Mouse (Mus musculus): ENCODE data around the gene Lcn12. TPM values are rescaled to one million over a fixed set of nuclear protein-coding genes. Genes with fewer than 3 reads are reported as not detected.

Lcn12 gene
- polyA plus RNA-seq, 1 experiment from 2014 or later, result not detected

DNA sequence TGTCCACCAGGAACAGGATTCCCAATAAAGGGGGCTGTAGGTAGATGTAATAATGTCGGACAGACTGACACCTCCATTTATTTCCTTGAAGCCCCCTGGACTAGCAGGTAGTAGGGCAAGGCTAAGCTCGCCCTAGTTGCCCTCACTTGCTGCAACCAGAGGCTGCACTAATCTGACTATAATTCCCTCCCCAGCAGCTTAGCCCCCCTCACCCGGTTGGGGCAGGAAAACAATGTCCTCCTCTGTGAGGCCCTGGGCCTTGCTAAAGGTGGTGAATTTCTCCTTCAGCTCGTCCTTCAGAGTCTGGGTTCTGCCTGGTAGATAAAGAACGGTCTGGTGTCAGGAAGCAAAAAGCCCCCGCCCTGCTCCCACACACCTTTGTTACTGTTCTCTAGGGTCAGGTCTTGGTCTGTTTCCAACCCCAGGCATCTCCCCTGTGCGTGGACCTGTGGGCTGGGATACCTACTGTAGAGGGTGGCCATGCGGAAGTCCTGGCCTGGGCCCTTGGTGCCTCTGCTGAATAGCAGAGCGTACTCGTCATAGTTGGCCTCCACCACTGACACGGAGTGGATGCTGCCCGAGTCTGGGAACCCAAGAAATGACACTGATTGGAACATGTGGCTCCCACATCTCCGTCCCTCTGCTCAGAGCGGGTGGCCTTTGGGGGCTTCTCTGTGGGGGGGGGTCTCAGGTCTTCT, 26.0 kb downstream of the Lcn12 start:
- DNase-seq (ENCODE audit: low spot score) (no peak), ATAC-seq (ENCODE audit: low FRiP score, low TSS enrichment) (no peak)
- Histone ChIP-seq H3K4me2 (replicated peaks; ENCODE audit: low read depth) (no peak overlapping the region), H3K27ac (replicated peaks) (no peak overlapping the region), H3K4me3 (ENCODE audit: low read depth, low read length) (no peak overlapping the region), H3K36me3 (ENCODE audit: control insufficient read depth, insufficient read depth, low read length) (no peaks in the 10 kb centered on the region), H3K9me3 (ENCODE audit: control insufficient read depth, low read length) (no peaks in the 10 kb centered on the region), H3K4me1 (replicated peaks; ENCODE audit: control insufficient read depth, insufficient read depth) (no peaks in the 10 kb centered on the region), H3K9ac (ENCODE audit: low read length) (no peak overlapping the region), H3K27me3 (ENCODE audit: control insufficient read depth, insufficient read depth, low read length) (no peaks in the 10 kb centered on the region)
- TF ChIP-seq EP300 (optimal IDR thresholded peaks at IDR 0.05) (no peak), CTCF (IDR thresholded peaks at IDR 0.05; ENCODE audit: low read depth) (no peak)
- WGBS, result 64% methylated on average over 14 of the region's 14 CpGs

DNA sequence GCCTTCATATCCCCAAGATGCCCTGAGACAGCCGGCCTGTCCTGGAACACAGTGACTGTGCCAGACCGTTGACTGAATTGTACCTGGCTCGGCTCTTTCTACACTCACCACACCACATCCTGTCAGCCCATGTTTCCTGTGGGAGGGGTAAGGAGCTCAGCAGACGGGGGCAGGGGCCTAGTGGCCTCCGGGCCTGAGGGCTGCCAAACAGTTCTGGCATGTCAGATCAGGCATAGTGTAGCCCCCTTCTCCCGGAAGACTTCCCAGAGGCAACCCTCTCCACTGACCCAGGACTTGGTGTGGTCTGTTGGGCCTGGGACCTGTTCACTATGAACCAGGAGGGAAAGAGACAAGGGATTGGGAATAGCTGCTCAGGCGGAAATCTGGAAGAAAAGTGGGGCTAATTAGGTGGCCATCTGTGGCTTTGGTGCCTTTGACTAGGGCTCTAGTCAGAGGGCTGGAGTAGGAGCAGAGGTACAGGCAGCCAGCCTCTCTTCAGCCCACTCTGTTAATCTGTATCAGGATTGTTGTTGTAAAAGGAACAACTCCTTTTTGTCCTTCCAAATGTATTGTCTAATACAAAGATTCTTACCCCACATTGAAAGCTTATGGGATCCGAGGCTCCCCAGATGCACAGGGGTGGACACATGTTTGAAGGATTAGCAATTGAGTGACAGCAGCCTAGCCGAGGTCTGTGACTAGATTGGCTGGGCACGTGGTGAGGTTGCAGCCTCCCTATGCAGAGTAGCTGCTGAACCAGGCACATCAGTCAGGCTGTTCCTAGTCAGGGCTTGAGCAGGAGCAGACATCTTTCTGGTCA, 27.7 kb downstream of the Lcn12 start:
- TF ChIP-seq CTCF (IDR thresholded peaks at IDR 0.05; ENCODE audit: low read depth), result no peak
- no peak for TF ChIP-seq EP300 (optimal IDR thresholded peaks at IDR 0.05)
- 51% methylated on average over 10 of the region's 10 CpGs for WGBS
- no peak overlapping the region for H3K27ac ChIP-seq (replicated peaks)
- no peaks in the 10 kb centered on the region for H3K4me1 ChIP-seq (replicated peaks; ENCODE audit: control insufficient read depth, insufficient read depth)
- H3K27me3 ChIP-seq (ENCODE audit: control insufficient read depth, insufficient read depth, low read length), result no peaks in the 10 kb centered on the region
- no peak for DNase-seq (ENCODE audit: low spot score)
- ATAC-seq (ENCODE audit: low FRiP score, low TSS enrichment), result no peak
- no peaks in the 10 kb centered on the region for H3K36me3 ChIP-seq (ENCODE audit: control insufficient read depth, insufficient read depth, low read length)
- no peak overlapping the region for H3K4me2 ChIP-seq (replicated peaks; ENCODE audit: low read depth)
- no peak overlapping the region for H3K9ac ChIP-seq (ENCODE audit: low read length)
- H3K4me3 ChIP-seq (ENCODE audit: low read depth, low read length), result no peak overlapping the region
- no peaks in the 10 kb centered on the region for H3K9me3 ChIP-seq (ENCODE audit: control insufficient read depth, low read length)

DNA sequence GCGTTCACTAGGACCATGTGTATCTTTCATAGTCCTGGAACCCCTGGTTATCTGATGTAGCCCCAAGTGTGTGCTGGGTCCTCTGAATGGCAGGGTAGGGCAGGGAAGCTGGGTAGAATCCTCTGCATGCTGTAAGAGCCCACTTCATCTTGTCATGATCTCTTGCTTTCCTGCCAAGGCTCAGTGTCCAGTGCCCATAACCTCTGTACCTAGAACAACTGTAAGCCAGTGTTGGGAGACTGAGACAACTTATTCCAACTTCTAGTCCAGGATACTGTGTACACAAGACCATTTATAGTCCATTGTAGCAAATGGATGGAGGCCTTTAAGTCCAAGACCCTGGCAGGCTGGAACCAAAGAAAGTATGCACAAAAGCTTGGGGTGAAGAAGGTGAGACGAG, 28.5 kb downstream of the Lcn12 start:
- Histone ChIP-seq H3K27me3 (ENCODE audit: control insufficient read depth, insufficient read depth, low read length) (no peaks in the 10 kb centered on the region), H3K9ac (ENCODE audit: low read length) (no peak overlapping the region), H3K27ac (replicated peaks) (no peak overlapping the region), H3K36me3 (ENCODE audit: control insufficient read depth, insufficient read depth, low read length) (no peaks in the 10 kb centered on the region), H3K4me2 (replicated peaks; ENCODE audit: low read depth) (no peak overlapping the region), H3K4me3 (ENCODE audit: low read depth, low read length) (no peak overlapping the region), H3K4me1 (replicated peaks; ENCODE audit: control insufficient read depth, insufficient read depth) (no peaks in the 10 kb centered on the region), H3K9me3 (ENCODE audit: control insufficient read depth, low read length) (no peaks in the 10 kb centered on the region)
- DNase-seq (ENCODE audit: low spot score) (no peak), ATAC-seq (ENCODE audit: low FRiP score, low TSS enrichment) (no peak)
- TF ChIP-seq EP300 (optimal IDR thresholded peaks at IDR 0.05) (no peak), CTCF (IDR thresholded peaks at IDR 0.05; ENCODE audit: low read depth) (no peak)
- 75% methylated on average over 2 of the region's 2 CpGs for WGBS

DNA sequence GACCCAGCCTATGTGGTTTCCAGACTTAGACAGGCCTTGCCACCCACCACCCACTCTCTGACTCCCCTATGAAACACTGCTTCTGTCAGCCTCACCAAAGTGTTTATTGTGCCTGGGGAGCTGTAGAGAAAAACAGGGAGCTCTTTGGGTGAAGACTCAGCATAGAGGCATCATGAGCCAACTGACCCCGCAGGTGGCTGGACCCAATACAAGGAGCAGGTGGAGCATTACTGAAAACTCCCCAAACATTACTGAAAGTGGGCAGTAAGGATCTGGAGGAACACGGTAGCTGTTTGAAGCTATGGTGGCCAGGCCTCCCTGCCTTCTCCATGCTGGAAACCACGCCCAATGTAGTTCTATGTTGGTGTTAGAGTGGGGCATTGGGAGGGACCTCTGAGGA, 30.1 kb downstream of the Lcn12 start:
- no peak overlapping the region for H3K4me2 ChIP-seq (replicated peaks; ENCODE audit: low read depth)
- no peaks in the 10 kb centered on the region for H3K9me3 ChIP-seq (ENCODE audit: control insufficient read depth, low read length)
- no peaks in the 10 kb centered on the region for H3K27me3 ChIP-seq (ENCODE audit: control insufficient read depth, insufficient read depth, low read length)
- no peaks in the 10 kb centered on the region for H3K36me3 ChIP-seq (ENCODE audit: control insufficient read depth, insufficient read depth, low read length)
- no peak for TF ChIP-seq EP300 (optimal IDR thresholded peaks at IDR 0.05)
- no peak for TF ChIP-seq CTCF (IDR thresholded peaks at IDR 0.05; ENCODE audit: low read depth)
- H3K4me3 ChIP-seq (ENCODE audit: low read depth, low read length), result no peak overlapping the region
- 80% methylated on average over 3 of the region's 3 CpGs for WGBS
- H3K9ac ChIP-seq (ENCODE audit: low read length), result no peak overlapping the region
- no peak for DNase-seq (ENCODE audit: low spot score)
- peaks cover 9% of the 10 kb centered on the region for H3K4me1 ChIP-seq (replicated peaks; ENCODE audit: control insufficient read depth, insufficient read depth)
- ATAC-seq (ENCODE audit: low FRiP score, low TSS enrichment), result no peak
- H3K27ac ChIP-seq (replicated peaks), result no peak overlapping the region

GRCm38 (mm10) chr2:25461407-25461806, 32.3 kb downstream of the Lcn12 start:
- TF ChIP-seq EP300 (optimal IDR thresholded peaks at IDR 0.05), result no peak
- Histone ChIP-seq H3K4me1 (replicated peaks; ENCODE audit: control insufficient read depth, insufficient read depth) (peaks cover 11% of the 10 kb centered on the region), H3K4me3 (ENCODE audit: low read depth, low read length) (peak overlapping the region; percentile 67), H3K4me2 (replicated peaks; ENCODE audit: low read depth) (peak overlapping the region; percentile 49), H3K9me3 (ENCODE audit: control insufficient read depth, low read length) (no peaks in the 10 kb centered on the region), H3K27ac (replicated peaks) (peak overlapping the region; percentile 93), H3K27me3 (ENCODE audit: control insufficient read depth, insufficient read depth, low read length) (no peaks in the 10 kb centered on the region), H3K36me3 (ENCODE audit: control insufficient read depth, insufficient read depth, low read length) (peaks cover 3% of the 10 kb centered on the region; the same call in 1 of the 2 replicates), H3K9ac (ENCODE audit: low read length) (peak overlapping the region; percentile 54)
- ATAC-seq (ENCODE audit: low FRiP score, low TSS enrichment) (no peak), DNase-seq (ENCODE audit: low spot score) (no peak)
- 24% methylated on average over 3 of the region's 3 CpGs for WGBS

Measured in stomach, postnatal 0 days (tissue).